Mouse (Mus musculus) left cerebral cortex, postnatal 10 days (tissue): ENCODE data around the gene Wasf2. TPM values are rescaled to one million over a fixed set of nuclear protein-coding genes. Genes with fewer than 3 reads are reported as not detected.

Experiments
- DNase-seq, 2 experiments: peaks; one replicate each; pipeline ENCODE4 v3.0.0; 2021 to 2022; ENCODE audit warnings: low spot score in 2 of 2, mixed read lengths in 1 of 2; ENCODE audit errors: extremely low spot score in 1 of 2
- intact Hi-C: fragments of 180-260 bp; cut with DNase I; formaldehyde crosslinking; loops from one replicate; pipeline ENCODE4 v1.15.1; 2025
- total RNA-seq, 2 experiments: library from RNA; stranded (reverse); gene quantifications; 2 replicates each; pipeline ENCODE4 v1.2.3; 2021

Gene Wasf2
- total RNA-seq, 2 experiments from 2014 or later = 23.9 to 38.5 TPM

DNA sequence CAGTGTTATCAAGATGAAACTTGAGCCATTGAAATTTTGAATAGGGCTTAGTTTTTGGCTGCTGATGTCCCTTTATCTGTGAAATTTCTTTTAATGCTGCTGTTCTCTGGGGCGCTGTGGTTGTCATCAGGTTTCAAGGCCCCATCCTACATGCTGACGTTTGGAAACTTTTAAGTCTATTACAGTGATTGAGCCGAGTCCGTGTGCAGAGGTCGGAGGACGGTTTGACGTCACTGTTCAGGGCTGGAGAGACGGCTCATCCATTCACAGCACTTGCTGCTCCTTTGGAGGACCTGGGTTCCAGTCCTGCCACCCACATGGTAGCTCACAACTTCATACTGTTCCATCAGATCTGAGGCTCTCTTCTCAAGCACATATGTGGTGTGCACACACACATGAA, 29.9 kb downstream of the Wasf2 start:
- no peak for DNase-seq
- intact Hi-C loops = no loop called here

- DNase-seq = no peak
- intact Hi-C loops = no loop called here
Observed at GRCm38 (mm10) chr4:133160821-133161220, 30.5 kb downstream of the Wasf2 start.

GRCm38 (mm10) chr4:133162196-133162595, 31.9 kb downstream of the Wasf2 start:
- intact Hi-C loops = no loop called here

DNA sequence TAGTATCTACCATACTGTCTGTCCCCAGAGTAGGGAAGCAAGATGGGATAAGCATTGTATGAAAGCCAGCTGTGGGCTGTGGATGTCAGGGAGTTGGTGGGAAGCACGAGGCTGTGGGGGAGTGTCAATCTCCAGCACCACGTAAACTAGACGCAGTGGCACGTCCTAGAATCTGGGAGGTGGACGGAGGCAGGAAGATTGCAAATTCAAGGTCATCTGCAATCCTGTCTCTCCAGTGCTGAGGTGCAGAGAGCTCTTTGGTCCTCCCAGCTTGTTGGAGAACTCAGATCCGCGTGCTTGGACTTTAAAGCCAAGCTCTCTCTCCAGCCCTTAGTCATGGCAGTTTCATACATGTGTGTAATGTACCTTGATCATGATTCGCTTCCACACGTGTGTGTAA, 36.5 kb downstream of the Wasf2 start:
- intact Hi-C loops = loop anchor here (5.0 kb wide), 1 partner anchor 34 kb away; the partner anchor contains the start of gene Wasf2
- no peak for DNase-seq

More at GRCm38 (mm10) chr4:133162196-133162595, 31.9 kb downstream of the Wasf2 start:
- DNase-seq = no peak

GRCm38 (mm10) chr4:133169237-133170055, 39.1 kb downstream of the Wasf2 start:
- no peak for DNase-seq
- intact Hi-C loops = loop anchor here (5.0 kb wide), 1 partner anchor 37 kb away; the partner anchor contains the start of gene Wasf2

- no peak for DNase-seq
- intact Hi-C loops = no loop called here
Observed at GRCm38 (mm10) chr4:133170056-133170524, 39.8 kb downstream of the Wasf2 start.

- DNase-seq = no peak
- intact Hi-C loops = no loop called here
Observed at GRCm38 (mm10) chr4:133170616-133171015, 40.3 kb downstream of the Wasf2 start.

DNA sequence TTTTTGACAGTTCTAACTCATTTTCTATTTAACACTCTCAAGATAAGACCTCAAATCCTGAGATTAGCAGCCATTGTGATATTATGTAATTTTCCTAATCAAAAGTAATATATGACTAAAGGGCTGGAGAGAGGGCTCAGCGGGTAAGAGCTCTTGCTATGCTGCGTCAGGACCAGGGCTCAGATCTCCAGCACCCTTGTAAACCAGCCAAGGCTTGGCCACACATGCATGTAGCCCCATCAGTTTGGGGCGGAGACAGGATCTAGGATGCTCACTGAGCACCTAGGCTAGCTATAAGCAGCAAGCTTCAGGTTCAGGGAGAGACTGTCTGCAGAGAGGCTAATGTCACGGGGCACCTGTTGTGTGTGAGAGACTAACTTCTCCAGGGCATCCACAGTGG, 42.1 kb downstream of the Wasf2 start:
- DNase-seq = no peak
- intact Hi-C loops = no loop called here

- intact Hi-C loops = no loop called here
- no peak for DNase-seq
Observed at GRCm38 (mm10) chr4:133174361-133174760, 44.1 kb downstream of the Wasf2 start.

DNA sequence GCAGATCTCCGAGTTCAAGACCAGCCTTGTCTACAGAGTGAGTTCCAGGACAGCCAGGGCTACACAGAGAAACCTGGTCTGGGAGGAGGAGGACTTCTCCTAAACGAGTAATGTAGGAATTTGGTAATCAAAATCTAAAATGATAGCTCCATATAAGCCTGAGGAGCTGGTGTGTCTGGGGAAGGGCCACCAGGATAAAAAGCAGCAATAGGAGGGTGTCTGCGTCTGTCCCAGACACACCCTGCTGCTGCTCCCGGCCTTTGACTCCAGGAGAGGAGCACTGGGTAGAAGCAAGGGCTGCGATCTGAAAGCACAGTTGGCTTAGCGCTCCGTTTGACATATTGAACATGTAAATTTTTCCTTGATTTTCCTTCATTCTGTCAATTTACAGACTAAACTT, 45.0 kb downstream of the Wasf2 start:
- intact Hi-C loops = no loop called here
- no peak for DNase-seq

GRCm38 (mm10) chr4:133175998-133176760, 45.9 kb downstream of the Wasf2 start:
- intact Hi-C loops = no loop called here
- no peak for DNase-seq

GRCm38 (mm10) chr4:133176761-133177403, 46.6 kb downstream of the Wasf2 start:
- intact Hi-C loops = no loop called here
- DNase-seq = no peak

DNA sequence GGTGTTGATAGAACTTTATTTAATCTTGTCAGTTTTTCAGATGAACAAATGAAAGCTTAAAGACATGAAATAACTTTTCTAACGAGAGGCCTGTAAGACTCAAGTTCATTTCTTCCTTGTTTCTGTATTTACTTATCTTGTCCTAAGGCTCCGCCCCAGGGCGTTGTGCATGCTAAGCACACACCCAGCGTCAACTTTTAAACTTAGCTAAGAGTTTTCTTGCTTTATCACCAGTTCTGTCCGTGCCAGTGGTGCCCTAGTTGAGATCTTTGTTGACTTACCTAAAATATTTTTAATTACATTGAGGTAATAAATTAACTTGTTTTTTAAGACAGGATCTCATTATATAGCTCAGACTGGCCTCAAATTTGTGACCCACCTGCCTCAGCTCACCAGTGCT, 48.0 kb downstream of the Wasf2 start:
- intact Hi-C loops = no loop called here
- DNase-seq = no peak

- intact Hi-C loops = no loop called here
- DNase-seq = no peak
Observed at GRCm38 (mm10) chr4:133179258-133179657, 49.0 kb downstream of the Wasf2 start.

DNA sequence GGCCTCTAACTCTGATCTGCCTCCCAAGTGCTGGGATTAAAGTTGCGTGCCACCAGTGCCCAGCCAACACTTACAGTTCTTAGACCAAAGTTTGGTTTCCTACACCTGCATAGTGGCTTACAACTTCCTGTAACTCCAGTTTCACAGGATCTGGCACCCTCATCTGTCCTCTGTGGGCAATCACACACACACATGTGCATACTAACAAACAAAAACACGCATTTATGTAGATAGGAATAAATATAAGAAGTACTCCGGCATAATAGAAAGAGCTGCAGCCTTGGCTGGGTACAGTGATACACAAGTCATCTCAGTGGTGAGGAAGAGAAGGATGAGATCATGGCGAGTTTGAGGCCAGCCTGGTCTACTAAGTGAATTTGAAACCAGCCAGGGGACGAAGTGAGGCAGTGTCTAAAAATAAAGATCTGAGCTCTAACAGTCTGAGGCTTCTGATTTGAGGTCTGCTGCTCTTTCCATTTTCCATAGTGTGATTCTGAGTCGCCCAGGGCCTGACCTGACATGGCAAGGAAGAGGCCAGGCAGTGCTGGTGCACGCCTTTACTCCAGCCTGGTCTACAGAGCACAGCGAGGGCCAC, 52.2 kb downstream of the Wasf2 start:
- intact Hi-C loops = no loop called here

GRCm38 (mm10) chr4:133184031-133184897, 54.0 kb downstream of the Wasf2 start:
- intact Hi-C loops = no loop called here
- DNase-seq = no peak

More for the DNA sequence above, 52.2 kb downstream of the Wasf2 start:
- no peak for DNase-seq

DNA sequence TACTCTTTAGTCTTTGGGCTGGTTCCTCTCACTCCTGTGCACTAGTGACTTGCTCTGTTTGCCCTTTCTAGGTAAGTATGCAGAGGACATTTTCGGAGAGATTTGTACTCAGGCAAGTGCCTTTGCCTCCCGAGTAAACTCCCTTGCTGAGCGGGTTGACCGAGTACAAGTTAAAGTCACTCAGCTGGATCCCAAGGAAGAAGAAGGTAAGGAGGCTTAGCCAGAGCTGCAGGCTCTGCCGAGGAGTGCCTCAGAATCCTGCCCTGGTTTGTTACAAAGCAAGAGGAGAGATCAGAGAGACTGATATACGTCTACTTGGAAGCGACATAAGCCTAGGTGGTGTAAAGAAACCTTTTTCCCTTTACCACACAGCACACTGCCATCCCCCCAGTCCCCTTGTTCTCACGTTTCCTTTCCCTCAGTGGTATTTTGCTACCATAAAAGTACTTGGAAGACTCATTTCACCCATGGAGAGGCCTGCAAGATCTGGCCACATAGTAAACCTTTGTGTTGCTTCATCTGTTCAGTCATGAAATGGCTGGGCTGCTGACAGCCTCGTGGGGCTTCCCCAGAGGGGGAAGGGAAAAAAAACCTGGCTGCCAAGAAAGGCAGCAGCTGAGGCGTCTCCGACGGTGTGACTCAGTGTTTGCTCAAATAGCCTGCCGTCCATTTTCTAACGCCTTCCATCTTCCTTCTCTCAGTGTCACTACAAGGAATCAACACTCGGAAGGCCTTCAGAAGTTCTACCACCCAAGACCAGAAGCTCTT, 54.8 kb downstream of the Wasf2 start:
- DNase-seq = peak in 1 of 2 experiments; percentile 47
- intact Hi-C loops = no loop called here
